Mouse (Mus musculus) bone marrow macrophage, adult 2 months (primary cell): Measurements from ENCODE around the gene Ppp2r5b.

ENCODE experiments used
- CTCF ChIP-seq: IDR thresholded peaks from 2 replicates; pipeline ENCODE4 v1.5.1; 2012; ENCODE audit warnings: low read depth, mild to moderate bottlenecking, low read length, moderate library complexity
- POLR2A ChIP-seq: IDR thresholded peaks from 2 replicates; pipeline ENCODE4 v1.6.1; 2012; ENCODE audit warnings: mild to moderate bottlenecking, low read depth, low read length, borderline replicate concordance

DNA sequence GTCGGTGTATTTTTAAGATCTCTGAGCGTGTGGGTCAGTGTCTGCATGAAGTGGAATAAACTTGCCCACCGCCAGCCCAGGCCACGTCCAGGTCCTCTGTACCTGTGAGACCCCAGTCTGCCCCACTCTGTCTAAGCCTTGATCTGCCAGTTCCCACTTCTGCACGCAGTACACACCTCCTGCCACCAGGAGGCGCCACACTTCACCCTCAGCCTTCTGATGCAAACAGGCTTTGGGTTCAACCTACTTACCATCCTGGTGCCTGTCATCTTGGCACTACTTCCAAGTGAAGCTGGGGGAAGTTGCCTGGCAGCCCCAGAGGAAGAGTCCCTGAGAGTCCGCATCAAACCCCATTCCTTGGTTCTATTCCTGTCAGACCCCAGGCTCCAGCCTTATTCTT lies 26.6 kb upstream of the Ppp2r5b start:
- TF ChIP-seq CTCF (peak; percentile 93), POLR2A (no peak)
